Mouse (Mus musculus) lung, adult 2 months (tissue): ENCODE measurements around the gene Cep131. TPM values are rescaled to one million over a fixed set of nuclear protein-coding genes. Genes with fewer than 3 reads are reported as not detected.

Source experiments
- DNase-seq: peaks from one replicate; pipeline ENCODE4 v3.0.0; 2022
- H3K4me1 ChIP-seq: fragments of 200-500 bp; 2 replicates; pipeline ENCODE4 v1.6.1; 2011; ENCODE audit warnings: low read length; ENCODE audit not compliant: control insufficient read depth, insufficient read depth
- H3K4me3 ChIP-seq: fragments of 200-500 bp; replicated peaks from 2 replicates; pipeline ENCODE3; 2011; ENCODE audit warnings: low read depth, mild to moderate bottlenecking, control low read depth, low read length; ENCODE audit errors: extremely low read depth
- CTCF ChIP-seq: fragments of 200-500 bp; IDR thresholded peaks from 2 replicates; pipeline ENCODE4 v1.5.1; 2011; ENCODE audit warnings: mild to moderate bottlenecking, low read length, control low read depth; ENCODE audit not compliant: insufficient read depth
- POLR2A ChIP-seq: fragments of 200-500 bp; IDR thresholded peaks from 2 replicates; pipeline ENCODE4 v1.6.1; 2011; ENCODE audit warnings: low read depth, mild to moderate bottlenecking, control low read depth, low read length, borderline replicate concordance; ENCODE audit errors: extremely low read depth
- WGBS: fragments of 180-500 bp; shearing (Covaris S2); methylation state at CpG from one replicate; pipeline ENCODE4 v1.1.7; 2018; 5-methylcytosine and 5-hydroxymethylcytosine counted together
- polyA plus RNA-seq: library from polyadenylated mRNA; depleted of rRNA; stranded (reverse); fragments of >200 nt; gene quantifications from 2 replicates; pipeline ENCODE4 v1.2.3, GENCODE M21; 2012

Gene Cep131
- polyA plus RNA-seq, 1 experiment = 9.2 TPM

- DNase-seq = no peak
- WGBS = 88% methylated on average over 9 of the region's 9 CpGs
- Histone ChIP-seq H3K4me1 (no peaks in the 10 kb centered on the region), H3K4me3 (no peak overlapping the region)
- no peak for TF ChIP-seq CTCF
- no peak for TF ChIP-seq POLR2A
Measured at GRCm38 (mm10) chr11:120072986-120073647, 13.5 kb downstream of the Cep131 start.

GRCm38 (mm10) chr11:120071731-120072320, 14.8 kb downstream of the Cep131 start:
- no peak for DNase-seq
- TF ChIP-seq CTCF = no peak
- TF ChIP-seq POLR2A = no peak
- H3K4me3 ChIP-seq = no peak overlapping the region
- 84% methylated on average over 7 of the region's 7 CpGs for WGBS
- H3K4me1 ChIP-seq = no peaks in the 10 kb centered on the region

GRCm38 (mm10) chr11:120071065-120071464, 15.6 kb downstream of the Cep131 start:
- 67% methylated on average over 12 of the region's 12 CpGs for WGBS
- no peak overlapping the region for H3K4me3 ChIP-seq
- DNase-seq = no peak
- no peak for TF ChIP-seq POLR2A
- H3K4me1 ChIP-seq = no peaks in the 10 kb centered on the region

- H3K4me3 ChIP-seq = no peak overlapping the region
- 91% methylated on average over 27 of the region's 27 CpGs for WGBS
- DNase-seq = no peak
- TF ChIP-seq POLR2A = no peak
- TF ChIP-seq CTCF = no peak
- no peaks in the 10 kb centered on the region for H3K4me1 ChIP-seq
Measured at GRCm38 (mm10) chr11:120070286-120070930, 16.2 kb downstream of the Cep131 start.

GRCm38 (mm10) chr11:120069261-120069660, 17.4 kb downstream of the Cep131 start:
- WGBS = 57% methylated on average over 11 of the region's 11 CpGs
- no peak for DNase-seq
- H3K4me1 ChIP-seq = no peaks in the 10 kb centered on the region
- no peak for TF ChIP-seq CTCF
- TF ChIP-seq POLR2A = no peak
- no peak overlapping the region for H3K4me3 ChIP-seq

GRCm38 (mm10) chr11:120067834-120068233, 18.8 kb downstream of the Cep131 start:
- no peak for DNase-seq
- TF ChIP-seq CTCF = no peak
- no peak for TF ChIP-seq POLR2A
- H3K4me1 ChIP-seq = no peaks in the 10 kb centered on the region
- no peak overlapping the region for H3K4me3 ChIP-seq
- WGBS = 74% methylated on average over 17 of the region's 17 CpGs

GRCm38 (mm10) chr11:120065291-120065690, 21.3 kb downstream of the Cep131 start:
- Histone ChIP-seq H3K4me1 (no peaks in the 10 kb centered on the region), H3K4me3 (no peak overlapping the region)
- TF ChIP-seq POLR2A (no peak), CTCF (peak; percentile 72)
- peak; percentile 55 for DNase-seq
- WGBS = 34% methylated on average over 10 of the region's 10 CpGs

- 91% methylated on average over 11 of the region's 11 CpGs for WGBS
- no peaks in the 10 kb centered on the region for H3K4me1 ChIP-seq
- TF ChIP-seq CTCF = no peak
- no peak for TF ChIP-seq POLR2A
- DNase-seq = no peak
- no peak overlapping the region for H3K4me3 ChIP-seq
Measured at GRCm38 (mm10) chr11:120064668-120065040, 22.0 kb downstream of the Cep131 start.

- DNase-seq = no peak
- no peaks in the 10 kb centered on the region for H3K4me1 ChIP-seq
- 81% methylated on average over 13 of the region's 13 CpGs for WGBS
- H3K4me3 ChIP-seq = no peak overlapping the region
- no peak for TF ChIP-seq POLR2A
- TF ChIP-seq CTCF = no peak
Measured at GRCm38 (mm10) chr11:120064006-120064667, 22.5 kb downstream of the Cep131 start.
